Mouse (Mus musculus) c-Kit-positive CD71-negative TER-119-negative erythroid progenitor cells, embryonic 14.5 days (primary cell): ENCODE measurements around the gene Aagab.

ENCODE experiments used
- DNase-seq: peaks from one replicate; pipeline ENCODE4 v3.0.0-alpha.2; 2013; ENCODE audit warnings: low read depth

The Aagab gene

DNA sequence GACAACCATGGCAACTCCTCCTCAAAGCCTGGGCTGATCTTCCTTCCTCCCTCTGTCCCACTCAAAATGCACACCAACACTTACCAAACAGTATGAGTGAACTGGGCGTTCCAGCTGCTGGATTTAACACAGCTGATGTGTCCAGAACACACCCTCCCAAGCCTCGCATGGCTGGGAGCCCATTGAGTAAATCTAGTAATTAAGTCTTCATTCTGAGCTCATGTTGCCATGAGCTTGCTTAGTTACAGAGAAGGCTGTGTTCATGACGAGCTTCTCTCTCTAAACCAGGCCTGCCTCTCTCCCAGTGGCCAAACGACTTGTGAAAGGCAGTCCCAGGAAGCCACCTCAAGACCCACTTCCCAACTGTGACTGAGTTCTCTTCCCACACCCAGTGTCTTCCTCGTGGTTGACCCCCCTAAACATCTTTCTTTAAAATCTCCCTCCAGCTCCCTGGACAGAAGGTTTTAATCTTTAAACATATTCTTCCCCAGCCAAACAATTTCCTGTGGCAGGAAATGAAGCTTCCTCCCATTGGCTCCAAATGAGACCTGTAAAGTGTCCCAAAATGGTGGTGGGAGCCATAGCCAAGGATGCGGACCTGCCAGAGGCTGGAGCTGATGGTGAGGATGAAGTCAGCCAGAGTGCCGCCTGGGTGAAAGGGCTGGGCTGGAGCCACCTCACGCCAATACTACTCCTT is 70.5 kb downstream of the Aagab start:
- DNase-seq, result no peak

DNA sequence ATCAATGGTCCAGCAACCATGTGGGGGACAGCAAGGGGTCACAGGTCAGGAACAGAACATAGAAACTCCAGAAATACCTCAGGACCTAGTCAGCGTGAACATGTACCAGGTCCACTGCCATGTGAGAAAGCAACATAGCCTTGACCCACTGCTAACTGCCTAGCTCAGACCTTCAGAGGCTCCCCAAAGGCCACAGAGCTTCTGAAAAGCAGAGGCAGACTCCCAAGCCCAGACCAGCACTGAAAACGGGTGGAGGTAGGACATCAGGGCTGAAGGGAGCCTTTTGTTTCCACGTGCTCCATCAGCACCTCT is 71.0 kb downstream of the Aagab start:
- DNase-seq, result no peak

DNA sequence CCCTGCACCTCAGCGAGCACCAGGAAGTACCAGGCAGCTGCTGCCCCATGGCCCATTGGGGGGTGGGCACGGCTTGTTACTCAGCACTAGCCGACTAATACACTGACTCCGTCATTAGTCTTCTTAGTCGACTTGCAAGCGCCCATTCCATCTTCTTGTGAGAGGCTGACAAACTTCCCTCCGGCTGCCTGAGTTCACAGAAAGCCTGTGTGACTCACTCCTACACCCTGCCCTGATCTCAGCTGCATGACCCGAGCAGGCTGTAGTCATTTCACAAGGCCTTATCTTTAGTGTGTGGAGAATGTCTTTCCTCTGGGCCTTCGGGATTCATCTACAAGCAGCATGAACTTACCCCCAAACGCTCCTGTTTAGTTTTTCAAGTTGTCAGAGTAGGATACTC is 72.2 kb downstream of the Aagab start:
- no peak for DNase-seq

DNA sequence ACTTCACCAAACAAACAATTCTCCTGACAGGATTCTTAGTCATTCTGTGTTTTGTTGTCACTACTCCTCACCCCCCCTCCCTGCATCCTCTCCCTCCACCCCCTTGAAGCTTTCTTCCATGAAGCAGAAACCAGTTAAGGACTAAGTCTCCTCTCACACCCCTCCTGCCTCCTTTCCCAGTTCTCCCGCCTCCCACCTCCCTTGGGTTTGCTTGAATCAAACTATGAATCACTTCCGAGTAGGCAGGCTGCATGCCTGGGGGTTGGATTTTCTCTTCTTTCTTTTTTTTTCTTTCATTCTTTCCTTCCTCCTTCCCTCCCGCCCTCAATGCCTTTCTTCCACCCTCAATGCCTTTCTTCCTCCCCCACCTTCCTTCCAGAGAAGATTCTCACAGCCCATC is 75.2 kb downstream of the Aagab start:
- DNase-seq, result no peak

DNA sequence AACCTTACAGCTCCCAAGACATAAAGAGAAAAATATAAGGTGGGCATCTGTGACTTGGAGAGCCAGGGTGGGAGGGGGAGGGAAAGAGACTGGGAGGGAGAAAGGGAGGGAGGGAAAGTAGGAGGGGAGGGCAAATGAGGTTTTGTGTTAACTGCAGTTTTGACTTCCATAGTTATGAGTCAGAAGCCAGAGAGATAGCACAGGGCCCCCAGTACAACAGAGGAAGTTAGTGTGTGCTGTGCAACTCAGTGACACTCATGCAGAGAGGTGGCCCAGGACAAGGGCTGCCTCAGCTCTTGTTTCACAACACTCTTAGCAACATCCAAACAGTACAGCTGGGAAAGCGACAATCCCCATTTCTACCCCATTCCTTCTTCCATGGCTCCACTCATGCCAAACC is 75.6 kb downstream of the Aagab start:
- DNase-seq, result peak; percentile 41

DNA sequence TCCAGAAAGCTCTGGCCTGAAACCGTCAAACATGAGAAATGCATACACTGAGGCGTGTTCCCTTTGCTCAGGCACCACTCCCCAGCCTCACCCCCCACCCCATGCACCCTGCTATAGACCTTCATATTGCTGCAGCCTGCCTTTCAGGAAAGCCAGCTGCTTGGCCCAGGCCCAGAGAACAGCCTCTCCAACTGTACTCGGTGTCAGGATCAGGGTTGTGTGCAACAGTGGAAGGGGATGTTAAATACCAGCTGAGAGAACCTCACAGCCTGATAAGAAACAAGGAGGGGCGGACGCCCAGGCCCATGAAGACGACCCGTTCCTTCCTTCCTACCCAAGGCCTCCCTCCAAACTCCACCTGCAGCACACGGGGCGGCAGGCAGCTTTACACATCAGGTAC is 79.8 kb downstream of the Aagab start:
- no peak for DNase-seq

DNA sequence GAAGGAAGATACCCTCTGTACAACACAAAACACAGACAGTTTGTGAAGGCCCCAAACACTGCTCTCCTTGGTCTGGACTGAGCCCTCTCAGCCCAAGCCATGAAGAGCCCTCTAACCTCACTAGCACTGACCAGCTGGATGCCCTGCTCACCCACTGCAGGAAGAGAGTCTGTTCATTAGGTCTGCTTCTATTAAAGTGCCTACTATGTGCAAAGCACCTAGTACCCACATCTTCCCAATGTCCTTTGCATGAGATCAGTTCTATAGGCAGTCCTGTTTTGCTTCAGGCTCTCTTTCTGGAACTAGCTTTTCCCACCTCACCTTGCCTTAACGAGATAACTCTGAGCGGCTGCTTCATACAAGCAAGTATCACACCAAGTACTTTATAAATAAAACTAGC is 80.5 kb downstream of the Aagab start:
- DNase-seq, result no peak

DNA sequence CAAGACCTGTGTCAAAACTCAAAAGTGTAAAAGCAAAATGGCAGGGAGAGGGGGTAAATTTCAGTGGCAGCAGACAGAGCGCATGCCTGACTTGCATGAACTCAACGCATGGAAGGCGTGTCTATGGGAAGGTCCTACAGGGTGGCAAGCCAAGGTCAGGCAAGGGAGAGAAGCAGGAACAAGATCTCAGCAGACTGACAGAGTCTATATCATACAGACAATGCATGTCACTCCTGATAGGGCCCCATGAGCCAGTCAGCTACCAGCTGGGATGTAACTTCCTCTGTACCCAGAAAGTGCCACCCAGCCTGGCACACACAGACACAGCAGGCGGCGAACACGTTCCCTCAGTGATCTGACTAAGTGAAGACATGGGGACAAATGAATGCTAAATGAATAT is 81.8 kb downstream of the Aagab start:
- no peak for DNase-seq

DNA sequence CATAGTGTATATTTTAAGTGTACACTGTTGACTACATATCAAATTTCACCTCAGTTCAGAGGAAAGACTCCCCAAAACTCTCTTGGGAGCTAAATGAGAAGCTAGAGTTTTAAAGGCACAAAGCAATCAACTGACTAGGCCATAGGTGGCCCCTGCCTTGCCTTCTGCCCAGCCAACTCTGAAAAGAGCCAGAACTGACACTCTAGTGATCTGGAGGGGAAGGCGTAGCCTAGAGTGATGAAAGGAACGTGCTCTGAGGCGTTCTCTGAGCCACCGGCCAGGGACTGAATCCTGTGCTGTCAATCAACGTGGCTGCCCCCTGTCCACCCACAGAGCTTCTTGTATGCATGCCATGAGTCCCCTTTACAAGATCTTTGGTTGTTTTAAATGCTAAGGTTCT is 82.9 kb downstream of the Aagab start:
- DNase-seq, result no peak

DNA sequence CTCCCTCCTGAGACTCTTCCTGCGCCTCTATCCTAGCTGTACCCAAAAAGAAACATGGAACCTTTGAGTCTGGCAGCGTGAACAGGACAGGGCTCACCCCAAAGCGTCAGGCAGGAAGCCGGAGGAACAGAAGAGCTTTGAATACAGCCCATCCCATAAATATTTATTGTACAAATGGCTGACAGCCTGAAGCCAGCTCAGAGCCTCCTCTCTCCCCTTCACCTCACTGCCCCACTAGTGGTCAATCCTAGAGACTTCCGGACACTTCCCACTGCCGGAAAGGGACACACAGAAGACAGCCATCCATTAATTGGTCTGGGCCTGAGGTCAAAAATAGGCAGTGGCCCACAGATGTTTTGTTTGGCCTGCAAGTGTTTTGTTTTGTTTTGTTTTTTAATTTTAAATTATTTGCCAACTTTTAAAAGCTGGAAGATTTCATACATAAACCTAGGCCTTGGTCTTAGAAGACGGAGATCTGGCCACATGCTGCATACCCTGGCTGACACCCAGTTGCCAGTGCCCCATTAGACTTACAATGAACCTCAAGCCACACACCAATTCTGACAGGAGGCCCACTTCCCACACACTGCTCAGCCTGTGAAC is 85.1 kb downstream of the Aagab start:
- DNase-seq, result no peak

DNA sequence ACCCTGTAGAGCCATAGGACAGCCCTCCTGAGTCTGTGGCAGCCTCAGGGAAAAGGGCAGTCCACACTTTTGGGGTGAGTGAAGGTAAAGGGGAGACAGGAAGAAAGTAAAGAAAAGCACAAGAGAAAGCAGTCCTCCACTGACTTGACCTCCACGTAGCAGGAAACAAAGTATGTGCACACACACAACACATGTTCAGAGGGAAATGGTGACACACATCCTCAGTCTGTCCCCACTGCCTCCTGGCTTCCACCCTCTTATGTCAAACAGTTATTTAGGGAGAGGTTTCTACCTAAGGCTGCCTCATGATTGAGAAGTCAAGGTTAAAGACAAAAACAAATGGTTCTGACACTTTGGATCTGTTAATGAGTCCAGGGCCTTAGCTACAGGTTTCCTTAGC is 88.1 kb downstream of the Aagab start:
- DNase-seq, result no peak

DNA sequence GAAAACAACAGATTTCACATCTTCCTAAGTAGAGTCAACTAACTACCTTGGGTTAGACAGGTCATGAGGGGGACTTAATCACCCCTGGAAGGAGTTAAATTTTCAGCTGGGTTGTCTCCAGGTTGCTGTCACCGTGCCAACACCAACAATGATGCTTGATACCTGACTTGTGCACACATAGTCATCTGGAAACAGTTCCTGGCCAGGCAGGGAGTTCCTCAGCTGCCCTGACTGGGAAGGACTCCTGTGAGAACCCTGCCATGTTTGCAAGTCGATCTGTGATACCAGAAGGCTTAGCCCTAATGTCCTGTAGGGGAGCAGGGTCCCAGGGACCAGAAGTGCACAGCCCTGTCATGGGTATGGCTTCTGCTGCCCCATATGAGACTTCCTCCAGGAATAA is 89.5 kb downstream of the Aagab start:
- no peak for DNase-seq
